Mouse (Mus musculus) G1E (cell line): ENCODE measurements at regions not wholly inside any gene's neighbourhood (a gene's known extent, or its start where the extent isn't known, plus 50 kb on each side); places are given as distances from the start of the nearest gene placed in this dataset.

ENCODE experiments used
- CTCF ChIP-seq: IDR thresholded peaks from 2 replicates; pipeline ENCODE4 v1.5.1; 2012; ENCODE audit warnings: low read depth, low read length, inconsistent platforms, mixed read lengths
- GATA1 ChIP-seq: IDR thresholded peaks from 2 replicates; pipeline ENCODE4 v1.6.1; 2012; ENCODE audit warnings: borderline replicate concordance, low read length, inconsistent platforms, mixed read lengths
- GATA2 ChIP-seq: IDR thresholded peaks from 2 replicates; pipeline ENCODE4 v1.6.1; 2012; ENCODE audit warnings: low read depth, low read length, inconsistent platforms, borderline replicate concordance
- POLR2AphosphoS5 ChIP-seq: IDR thresholded peaks from 2 replicates; pipeline ENCODE4 v1.6.1; 2012; ENCODE audit warnings: low read depth, low read length, inconsistent platforms; ENCODE audit not compliant: insufficient replicate concordance
- TAL1 ChIP-seq: conservative IDR thresholded peaks from 2 replicates; pipeline ENCODE4 v1.6.1; 2012; ENCODE audit warnings: low read depth, low read length, inconsistent platforms, mixed read lengths

DNA sequence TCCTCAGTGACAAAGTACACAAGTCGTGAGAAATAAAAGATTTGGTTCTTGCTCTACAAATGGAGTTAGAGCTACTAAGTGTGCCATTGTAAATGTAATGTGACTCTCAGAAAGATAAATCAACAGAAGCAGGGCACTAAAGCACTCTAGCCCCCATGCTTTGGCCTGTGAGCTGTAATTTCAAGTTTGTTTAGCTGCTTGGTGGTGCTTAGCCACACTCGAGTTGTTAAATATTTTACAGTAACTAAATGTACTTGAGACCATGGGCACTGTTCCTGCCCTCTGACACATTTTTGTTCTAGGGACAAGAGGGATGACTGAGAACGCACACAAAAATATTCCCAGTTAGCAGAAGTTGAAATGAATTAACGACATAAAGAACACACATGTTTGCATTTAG, 214.6 kb upstream of the Gmds start:
- TF ChIP-seq CTCF: no peak
- no peak for TF ChIP-seq GATA1
- TF ChIP-seq TAL1: no peak
- no peak for TF ChIP-seq POLR2AphosphoS5
- no peak for TF ChIP-seq GATA2
